Mouse (Mus musculus): Measurements from ENCODE around the gene Unc79.

Unc79 gene

DNA sequence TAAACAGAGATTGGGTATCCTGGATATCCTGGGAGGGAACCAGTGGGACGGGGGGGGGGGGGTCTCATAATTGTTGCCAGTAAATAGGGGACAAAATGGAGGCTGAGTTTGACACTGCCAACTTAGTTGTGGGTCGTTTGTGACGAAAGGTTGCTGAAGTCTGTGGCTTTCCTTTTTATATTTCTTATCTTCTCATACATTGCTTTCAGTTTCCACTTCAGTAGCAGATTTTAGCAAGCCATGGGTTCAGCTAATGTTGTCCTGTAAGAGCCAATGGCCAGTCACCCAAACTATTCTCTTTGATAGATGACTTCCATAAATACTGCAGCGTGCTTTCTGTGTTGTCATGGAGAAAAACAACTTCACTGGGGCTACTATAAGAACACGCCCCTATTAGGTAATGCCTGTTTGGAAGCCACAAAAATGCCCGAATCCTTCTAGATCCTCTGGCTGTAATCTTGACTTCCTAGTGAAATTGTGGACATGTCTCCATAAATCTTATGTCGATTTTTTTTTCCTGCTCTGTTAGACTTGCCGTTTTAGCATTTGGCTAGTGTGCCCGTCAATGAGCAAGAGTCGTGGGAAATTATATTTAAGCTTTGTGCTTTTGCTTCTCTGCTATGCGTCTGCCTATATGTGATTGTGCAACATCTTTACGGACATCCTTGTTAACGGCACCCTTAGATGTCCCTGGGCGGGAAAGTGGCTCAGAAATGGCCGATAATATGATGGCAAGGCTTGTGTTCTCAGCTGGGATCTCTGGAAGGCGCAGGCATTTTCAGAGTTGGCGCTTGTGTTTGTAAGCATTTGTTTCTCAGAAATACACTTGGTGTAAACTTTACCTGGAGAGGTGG, 181.0 kb downstream of the Unc79 start:
- DNase-seq = no peak

DNA sequence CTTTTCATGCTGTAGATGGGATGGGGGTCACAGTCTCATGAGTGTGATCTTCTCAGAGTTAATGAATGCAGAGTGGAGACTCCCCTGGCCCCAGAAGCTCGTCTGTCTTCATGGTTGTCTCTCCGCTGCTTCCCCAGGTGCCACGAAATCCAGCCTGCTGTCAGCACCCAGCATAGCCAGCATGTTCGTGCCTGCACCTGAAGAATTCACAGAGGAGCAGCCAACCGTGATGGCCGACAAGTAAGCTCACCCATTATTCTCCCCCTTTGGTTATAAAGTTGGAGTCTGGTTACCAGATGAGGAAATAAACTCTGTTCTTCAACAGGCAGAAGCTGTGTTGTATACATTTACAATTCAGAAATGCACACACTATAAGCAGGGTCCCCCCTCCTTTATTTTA, 182.8 kb downstream of the Unc79 start:
- DNase-seq = no peak

DNA sequence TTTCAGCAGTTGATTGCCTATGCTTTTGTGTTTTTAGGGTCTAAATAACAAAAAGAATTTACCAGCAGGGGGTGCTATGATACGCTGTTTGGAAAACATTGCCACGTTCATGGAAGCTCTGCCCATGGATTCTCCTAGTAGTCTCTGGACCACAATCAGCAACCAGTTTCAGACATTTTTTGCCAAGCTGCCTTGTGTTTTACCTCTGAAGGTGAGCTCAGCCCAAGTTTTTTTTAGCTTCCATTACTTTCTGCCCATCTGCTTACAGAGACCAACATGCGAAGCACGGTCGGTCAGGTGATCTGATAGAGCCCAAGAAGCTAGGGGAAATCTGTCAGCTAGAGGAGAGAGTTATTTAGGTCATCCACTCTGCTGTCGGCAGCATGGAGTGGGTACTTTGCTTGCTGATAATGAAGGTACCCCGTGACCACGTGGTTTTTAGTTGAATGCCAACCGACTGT, 193.9 kb downstream of the Unc79 start:
- DNase-seq = peak in 1 of 2 experiments; percentile 51

DNA sequence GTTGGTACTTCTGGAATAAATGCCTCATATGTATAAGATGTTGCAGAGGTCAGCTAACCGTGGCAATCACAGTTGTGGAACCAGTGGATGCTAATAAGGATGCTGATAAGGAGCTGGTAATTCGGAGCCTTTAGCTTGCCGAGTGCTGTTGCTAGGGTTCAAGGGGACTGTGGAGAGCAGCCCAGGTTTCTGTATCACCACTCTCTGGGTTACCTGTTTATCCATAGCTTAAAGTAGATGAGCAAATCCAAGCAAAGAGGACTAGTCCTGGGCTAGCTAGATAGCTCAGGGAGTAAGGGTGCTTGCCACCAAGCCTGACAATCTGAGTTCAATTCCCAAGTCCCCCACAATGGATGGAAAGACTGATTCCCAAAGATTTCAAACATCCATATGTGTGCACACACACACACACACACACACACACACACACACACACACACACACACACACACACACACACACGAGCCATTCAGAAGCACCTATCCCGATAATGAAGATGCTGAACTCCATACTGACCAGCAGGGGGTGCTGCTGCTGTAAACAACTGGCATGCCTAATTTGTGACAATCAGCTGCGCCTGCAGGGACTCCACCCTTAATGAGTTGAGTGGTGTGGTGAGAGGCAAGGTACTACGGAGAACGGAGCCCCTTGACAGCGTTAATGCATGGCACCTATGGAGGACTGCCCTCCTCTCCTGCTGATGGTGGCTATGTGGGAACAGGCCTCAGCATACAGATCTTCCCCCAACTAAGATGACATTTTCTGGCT, 195.3 kb downstream of the Unc79 start:
- DNase-seq = peak; percentile 71 to 72

DNA sequence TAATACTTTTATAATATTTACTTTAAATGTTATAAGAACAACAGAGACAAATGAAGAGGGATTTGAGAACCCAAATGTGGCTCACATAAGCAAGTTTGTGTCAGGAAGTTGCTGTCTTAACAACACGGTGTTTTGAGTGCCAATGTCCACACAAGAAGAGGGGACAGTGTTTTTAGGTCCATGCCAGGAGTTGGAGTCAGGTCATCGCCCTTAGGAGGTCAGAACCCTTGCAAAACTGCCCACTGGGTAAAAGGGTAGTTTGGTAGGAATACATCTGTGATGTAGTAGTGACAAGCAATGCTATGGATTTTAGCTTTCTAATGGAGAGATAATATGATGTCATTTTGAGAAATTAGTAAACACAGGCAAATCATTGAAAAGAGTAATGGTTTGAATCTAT, 201.6 kb downstream of the Unc79 start:
- DNase-seq = no peak

DNA sequence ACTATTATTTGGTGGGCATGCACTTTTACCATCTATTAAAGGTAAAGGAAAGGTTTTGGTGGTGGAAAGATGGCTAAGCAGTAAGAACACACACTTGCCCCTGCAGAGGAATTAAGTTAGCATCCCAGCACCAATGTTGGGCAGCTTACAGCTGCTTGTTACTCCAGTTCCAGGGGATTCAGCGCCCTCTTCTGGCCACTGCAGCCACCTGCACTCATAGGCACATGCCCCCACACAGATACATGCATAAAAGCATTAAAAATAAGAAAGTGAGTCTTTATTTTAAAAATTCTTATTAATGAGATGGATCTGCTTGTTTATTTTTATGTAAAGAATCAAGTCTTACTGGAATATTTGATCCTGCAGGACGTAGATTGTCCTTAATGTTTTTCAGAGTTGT, 206.3 kb downstream of the Unc79 start:
- DNase-seq = no peak

DNA sequence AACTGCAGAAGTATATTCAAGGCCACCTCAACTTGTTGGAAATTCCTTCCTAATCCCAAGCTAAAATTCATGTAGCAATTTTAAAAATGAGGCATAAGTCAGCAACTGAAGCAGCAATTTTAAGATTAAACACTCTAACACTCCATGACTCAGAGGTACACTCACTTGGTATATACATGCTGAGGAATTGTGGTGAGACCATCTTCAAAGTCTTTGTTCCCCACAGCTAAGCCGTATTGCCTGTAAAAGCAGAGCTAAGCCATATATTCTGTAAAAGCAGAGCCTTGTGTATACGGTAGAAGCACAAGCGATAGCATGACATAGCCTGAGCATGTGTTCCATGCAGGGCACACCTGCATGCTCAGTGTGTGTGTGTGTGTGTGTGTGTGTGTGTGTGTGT, 206.7 kb downstream of the Unc79 start:
- DNase-seq = no peak

DNA sequence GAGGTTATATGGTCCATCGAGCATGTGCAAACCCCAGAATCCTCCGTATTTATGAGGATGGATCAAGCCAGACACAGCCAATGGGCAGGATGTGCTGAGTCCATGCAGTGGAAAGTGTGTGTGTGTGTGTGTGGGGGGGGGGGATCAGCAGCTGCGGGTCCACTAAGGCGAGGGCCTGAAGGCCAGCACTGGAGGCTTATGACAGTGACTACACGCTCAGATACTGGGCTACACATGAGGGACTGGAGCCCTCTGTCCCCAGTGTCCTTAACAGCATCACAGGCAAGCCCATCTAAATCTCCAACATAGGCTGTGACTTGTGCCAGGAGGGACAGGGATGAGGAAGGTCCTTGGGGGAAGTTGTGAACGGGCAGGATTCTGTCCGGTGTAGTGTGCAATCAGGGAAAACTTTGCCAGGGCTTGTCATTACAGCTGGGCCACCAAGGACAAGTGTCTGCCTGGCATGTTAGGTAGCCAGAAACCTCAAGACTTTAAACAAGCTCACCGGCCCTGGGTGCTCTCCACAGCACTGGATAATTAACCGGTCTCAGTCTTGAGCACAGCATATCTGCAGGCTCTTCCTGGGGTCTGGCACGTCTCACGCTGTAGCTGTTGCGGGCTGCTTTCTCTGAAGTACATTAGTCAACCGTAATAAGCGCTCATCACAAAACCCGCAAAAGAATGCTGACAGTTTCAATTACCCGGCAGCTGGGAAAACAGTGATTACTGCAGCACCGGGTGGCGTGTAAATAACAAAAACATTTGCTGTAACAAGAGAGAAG, 208.7 kb downstream of the Unc79 start:
- no peak for DNase-seq

DNA sequence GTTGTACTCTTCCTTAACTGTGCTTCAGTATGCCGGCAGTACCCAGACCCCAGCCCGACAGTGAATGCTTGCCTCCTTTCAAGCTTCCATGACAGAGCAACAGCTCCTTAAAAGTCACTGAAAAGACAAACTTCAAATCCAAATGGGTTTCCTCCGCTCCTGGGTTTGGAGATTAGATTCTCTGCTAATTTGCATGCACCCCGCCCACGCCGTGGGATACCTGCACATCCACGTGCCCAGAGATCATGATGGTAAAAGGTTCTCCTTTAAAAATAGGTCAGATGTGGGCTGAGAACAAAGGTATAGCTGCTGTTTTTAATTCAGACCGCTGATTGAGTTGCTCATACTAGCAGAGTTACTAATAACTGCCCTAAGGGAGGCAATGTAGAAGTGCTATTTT, 210.4 kb downstream of the Unc79 start:
- no peak for DNase-seq

DNA sequence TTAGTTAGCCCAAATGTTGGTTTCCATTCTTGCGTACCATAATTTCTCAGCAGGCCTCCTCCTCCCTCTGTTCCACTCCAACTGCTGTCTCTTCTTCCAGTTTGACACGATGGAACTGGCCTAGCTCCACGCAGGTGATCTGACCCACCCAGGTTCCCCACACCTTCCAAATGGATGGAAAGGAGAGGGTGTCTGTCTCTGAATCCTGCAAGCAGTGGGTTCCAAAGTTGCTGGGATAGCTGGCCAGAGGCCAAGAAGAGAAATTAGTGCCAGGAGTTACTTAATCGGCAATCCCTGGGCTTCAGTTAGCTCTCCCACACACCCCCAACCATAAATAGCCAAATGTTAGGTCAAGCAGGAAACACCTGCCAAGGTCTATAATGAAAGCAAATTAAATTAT, 212.1 kb downstream of the Unc79 start:
- no peak for DNase-seq

DNA sequence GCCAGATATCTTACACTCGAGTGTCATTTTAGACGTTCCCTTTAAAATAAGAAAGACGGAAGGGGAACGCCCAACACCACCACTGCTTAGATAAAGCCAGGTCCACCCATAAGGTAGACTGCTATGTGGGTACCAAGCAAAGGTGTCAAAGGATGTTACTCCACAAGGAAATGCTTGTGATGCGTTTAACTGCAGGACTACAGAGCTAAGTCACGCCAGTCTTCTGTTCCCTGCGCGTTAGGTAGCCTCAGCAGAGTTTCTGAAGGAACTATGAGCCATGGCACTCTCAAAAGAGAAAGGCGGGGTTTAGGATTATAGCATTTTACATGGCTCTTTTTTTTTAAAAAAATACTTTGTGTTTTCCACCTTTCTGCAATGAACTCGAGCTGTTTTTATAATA, 214.9 kb downstream of the Unc79 start:
- DNase-seq = no peak

DNA sequence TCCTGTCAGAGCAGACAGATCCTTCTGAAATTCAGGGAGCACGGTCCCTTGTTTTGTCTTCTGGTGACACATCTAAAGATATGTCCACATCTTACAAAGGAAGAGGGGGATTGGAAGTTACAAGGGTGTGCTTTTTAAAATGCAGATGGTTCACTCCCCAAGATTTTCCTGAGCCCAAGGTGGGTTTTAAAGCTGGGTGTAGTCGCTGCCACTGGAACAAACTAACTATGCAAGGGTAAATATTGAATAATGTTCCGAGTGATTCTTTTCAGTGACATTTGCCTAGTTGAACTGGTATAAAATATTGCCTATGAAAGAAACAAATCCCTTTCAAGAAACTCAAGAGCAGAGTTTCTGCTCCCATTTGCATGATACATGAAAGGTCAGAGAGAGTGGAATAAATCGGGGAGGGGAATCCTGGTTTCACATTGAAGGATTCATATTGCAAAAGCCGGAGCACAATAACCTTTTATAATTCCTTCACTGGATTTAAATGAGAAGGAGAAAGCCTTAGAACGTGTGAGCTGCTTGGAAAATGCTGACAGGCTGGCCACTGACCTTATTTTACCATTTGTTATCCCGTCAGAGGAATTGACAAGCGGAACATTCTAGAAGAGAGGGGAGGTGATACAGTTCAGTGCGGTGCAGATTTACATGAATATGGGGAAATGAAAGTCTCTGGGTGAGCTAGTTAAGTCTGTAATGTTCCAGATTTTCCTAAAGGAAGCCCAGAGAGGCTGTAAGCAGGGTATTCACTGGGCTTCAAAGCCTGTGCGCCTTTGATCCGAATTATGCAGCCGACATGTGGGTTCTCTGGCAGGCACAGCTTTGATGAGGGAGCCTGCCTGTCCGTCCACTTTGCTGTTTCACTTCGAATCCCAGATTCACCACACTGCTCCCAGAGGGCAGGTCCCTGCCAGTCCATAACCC, 215.7 kb downstream of the Unc79 start:
- no peak for DNase-seq

DNA sequence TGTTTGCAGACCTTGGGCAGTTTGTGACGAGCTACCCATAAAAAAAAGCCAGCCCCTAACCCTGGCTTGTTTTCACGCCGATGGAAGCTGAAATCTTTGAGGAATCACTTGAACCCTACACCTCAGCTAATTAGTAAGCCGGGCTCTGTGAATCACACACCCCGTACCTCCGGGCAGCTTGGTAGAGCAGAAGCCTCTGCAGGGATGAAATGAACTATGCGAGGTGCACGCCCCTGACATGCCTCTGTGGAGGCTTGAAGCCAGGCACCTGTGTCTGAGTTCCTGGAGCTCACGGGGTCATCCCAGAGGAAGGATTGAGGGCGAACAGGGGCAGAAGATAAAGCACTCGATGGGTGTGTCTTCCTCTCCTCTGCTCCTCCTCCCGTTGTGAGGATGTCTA, 220.2 kb downstream of the Unc79 start:
- DNase-seq = no peak

DNA sequence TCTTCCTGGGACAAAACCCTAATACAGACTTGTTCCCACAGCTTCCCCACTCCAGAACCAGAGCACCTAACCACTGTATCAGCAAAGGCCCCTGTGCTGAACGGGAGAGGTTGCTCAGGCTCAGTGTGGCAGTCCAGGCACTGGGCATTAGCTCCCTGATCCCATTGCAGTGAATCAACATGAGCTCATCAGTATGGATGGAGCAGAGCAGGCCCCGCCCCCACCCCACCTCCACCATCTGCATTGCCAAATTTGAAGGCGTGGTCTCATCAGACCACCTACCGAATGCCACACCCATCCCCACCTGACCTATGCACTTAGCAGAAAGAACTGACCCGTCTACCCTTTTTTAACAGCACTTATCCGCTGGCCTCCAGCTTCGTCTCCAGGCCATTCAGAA, 234.4 kb downstream of the Unc79 start:
- DNase-seq = no peak

DNA sequence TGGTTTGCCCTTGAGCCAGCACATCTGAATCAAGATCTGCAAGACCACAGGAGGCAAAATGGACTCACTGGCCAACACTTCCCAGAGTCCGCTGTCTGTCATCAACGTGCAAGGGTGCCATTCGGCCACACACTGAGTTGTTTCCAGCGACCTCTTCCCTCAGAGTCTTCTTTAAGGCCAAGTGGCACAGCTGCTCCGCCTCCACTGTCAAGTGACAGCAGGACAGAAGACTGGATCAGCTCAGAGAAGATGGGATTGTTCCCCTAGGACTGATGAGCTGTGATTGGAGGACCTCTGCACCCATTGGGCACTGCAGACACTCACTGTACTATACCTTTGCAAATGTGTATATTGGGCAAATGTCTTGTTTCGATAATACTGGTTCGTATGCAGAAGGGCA, 238.4 kb downstream of the Unc79 start:
- no peak for DNase-seq

DNA sequence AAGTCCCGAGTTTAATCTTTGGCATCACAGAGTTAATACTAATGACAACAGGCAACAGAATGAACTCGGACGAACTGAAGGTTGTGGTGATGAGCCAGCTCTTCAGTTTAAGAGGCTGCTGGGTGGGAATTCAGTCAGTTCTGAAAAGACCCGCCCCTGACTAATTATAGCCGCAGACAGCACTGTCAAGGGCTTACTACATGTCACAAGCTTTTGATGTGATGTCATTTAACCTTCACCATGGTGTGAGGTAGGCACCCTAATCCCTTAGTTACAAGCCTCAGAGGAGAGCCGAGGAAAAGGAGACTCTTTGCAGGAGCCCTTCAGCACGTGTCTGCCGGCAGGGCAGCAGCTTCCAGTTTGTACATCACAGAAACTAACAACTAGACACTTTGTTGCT, 239.6 kb downstream of the Unc79 start:
- no peak for DNase-seq

DNA sequence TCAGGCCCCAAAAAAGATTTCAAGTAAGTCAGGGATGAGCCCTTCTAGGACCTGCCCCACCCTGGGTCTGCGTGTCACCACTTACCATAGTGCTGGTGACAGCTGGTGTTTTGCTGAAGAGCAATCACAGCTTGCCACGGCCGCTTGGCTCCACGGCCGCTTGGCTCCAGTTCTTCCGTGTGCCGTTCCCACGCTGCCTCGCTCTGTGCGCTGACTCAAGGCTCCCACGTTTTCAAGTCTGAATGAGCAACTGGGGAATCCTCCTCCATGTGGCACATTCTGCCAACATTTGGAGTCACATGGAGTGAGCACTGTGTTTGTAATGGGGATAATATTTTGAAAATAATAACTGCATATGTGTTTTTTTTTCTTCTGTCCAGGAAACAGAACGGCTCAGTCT, 241.1 kb downstream of the Unc79 start:
- no peak for DNase-seq

DNA sequence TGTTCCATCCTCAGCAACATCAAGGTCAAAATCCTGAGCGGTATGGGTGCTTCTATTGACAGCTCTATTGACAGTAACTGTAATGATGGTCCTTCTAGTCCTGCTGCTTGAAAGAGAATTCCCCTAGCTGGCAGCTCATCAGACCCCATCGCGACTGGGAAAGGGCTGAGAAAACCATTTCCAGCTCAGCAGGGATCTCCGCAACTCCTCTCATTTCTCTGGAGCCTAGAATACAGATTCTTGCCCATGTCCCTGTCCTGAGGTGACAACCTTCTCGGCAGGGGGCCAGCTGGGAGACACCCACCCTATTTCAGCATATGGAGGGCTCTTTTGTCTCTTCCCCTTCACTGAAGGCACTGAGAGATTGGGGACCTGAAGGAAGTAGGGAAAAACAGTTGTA, 244.3 kb downstream of the Unc79 start:
- DNase-seq = no peak

DNA sequence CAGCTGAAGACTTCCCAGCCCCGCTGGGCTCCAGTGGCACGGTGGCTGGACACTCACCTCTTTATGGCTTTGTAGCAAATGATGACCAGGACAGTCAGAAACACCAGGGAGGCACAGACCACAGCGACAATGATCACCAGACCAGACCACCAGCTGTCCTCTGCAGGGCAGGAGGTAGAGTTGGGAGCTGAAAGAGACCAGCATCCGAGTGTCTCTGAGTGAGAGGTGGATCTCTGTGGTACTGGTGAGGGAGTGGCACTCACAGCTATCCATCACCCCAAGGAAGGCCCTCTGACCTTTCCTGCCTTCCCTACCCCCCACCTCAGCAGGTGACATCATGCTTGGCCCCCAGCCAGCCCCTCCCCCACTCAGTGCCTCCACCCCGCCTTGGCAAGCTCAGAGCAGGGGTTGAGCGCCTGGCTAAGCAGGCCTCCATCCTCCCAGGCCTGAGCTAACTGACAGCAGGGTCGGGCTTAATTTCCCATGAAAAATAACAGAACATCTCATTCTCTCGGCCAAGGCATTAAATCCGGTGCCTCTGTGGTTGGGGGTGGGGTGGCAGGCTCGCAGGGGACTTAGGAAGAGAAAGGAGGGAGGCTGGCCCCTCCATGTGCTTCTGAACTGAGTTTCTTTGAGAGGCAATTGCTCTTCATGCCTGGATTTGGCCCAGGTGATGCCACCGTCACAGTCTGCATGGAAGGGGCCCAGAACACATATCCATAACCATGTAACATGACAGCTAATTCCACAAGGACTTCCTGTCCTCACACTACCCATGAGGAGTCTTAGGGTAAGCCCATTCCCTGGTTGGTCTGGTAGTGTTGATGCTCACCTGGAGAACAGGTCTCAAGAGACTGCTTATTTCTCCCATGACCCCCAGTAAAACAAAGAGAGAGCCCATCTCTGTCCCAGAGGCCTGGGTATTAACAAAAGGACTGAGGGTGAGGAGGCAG, 254.2 kb downstream of the Unc79 start:
- peak; percentile 15 to 70 for DNase-seq

DNA sequence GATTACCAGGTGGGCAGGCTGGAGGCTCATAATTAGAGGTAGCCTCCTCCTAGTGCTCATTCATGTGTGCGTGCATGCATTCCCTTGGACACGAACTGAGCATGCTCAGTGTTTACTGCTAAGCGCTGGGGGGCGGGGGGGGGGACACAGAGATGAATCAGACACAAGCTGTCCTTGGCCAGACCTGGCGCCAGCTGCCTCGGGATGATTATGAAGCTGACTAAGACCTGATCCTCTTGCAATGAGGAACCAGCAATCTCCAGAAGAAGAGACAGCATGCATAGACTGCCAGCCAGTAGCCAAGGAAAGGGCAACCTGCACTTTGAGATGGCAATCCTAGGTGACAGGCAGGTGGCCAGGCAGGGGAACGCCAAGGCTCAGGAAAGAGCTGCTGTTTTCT, 256.9 kb downstream of the Unc79 start:
- no peak for DNase-seq

DNA sequence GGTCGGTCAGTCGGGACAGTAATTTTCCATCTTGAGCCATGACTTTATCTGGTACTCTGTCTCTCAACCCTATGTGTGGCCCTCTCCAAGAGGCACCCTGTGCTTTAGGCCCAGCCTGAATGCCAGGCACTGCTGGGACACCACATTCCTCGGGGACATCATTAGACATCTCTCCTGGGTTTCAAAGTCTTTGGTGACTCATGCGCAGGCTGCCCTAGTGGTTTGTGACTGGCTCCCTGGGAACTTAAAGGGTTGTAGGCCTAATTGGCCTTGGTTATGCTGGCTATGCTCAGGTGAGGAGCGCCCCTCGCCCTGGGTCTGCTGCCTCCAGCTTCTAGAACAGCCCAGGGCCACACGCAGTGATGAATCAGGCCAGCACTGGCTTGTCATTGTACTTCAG, 260.9 kb downstream of the Unc79 start:
- DNase-seq = no peak

Measured in kidney, postnatal 25 days (tissue).